Mouse (Mus musculus) MEL (cell line): ENCODE measurements around the gene Cd300c. TPM values are rescaled to one million over a fixed set of nuclear protein-coding genes. Genes with fewer than 3 reads are reported as not detected.

Source experiments
- DNase-seq: peaks from one replicate; pipeline ENCODE4 v3.0.0; 2011; ENCODE audit warnings: low read depth, low spot score
- H3K27ac ChIP-seq: 2 replicates; pipeline ENCODE4 v1.5.1; 2012; ENCODE audit warnings: low read depth, mild to moderate bottlenecking, control low read depth, low read length, moderate library complexity; ENCODE audit not compliant: control insufficient read depth
- H3K27me3 ChIP-seq, 2 experiments: fragments of 150-350 bp in 1 of 2; sonication (generic) in 1 of 2; 2 replicates each; pipeline ENCODE4 v1.6.1; 2012; ENCODE audit warnings: low read length in 2 of 2, mild to moderate bottlenecking in 2 of 2, improper control_type of control experiment in 1 of 2, moderate library complexity in 1 of 2; ENCODE audit not compliant: insufficient read depth in 2 of 2, control insufficient read depth in 1 of 2
- H3K36me3 ChIP-seq, 2 experiments: 2 replicates each; pipeline ENCODE4 v1.6.1; 2012 to 2014; ENCODE audit warnings: low read length in 2 of 2, improper control_type of control experiment in 1 of 2, inconsistent platforms in 1 of 2, mild to moderate bottlenecking in 1 of 2; ENCODE audit not compliant: insufficient read depth in 2 of 2, control insufficient read depth in 1 of 2
- H3K4me1 ChIP-seq, 2 experiments: fragments of 150-350 bp in 1 of 2; sonication (generic) in 1 of 2; 2 replicates each; pipeline ENCODE4 v1.6.1; 2012; ENCODE audit warnings: low read length in 2 of 2, improper control_type of control experiment in 1 of 2, mild to moderate bottlenecking in 1 of 2; ENCODE audit not compliant: insufficient read depth in 2 of 2, control insufficient read depth in 1 of 2
- H3K4me3 ChIP-seq, 2 experiments: fragments of 150-350 bp in 1 of 2; sonication (generic) in 1 of 2; 2 replicates each; pipeline ENCODE4 v1.5.1; 2012; ENCODE audit warnings: low read depth in 2 of 2, low read length in 2 of 2, mild to moderate bottlenecking in 2 of 2, moderate library complexity in 2 of 2, control low read depth in 1 of 2, improper control_type of control experiment in 1 of 2; ENCODE audit not compliant: control insufficient read depth in 1 of 2, insufficient read depth in 1 of 2
- H3K79me2 ChIP-seq: 2 replicates; pipeline ENCODE4 v1.6.1; 2012; ENCODE audit warnings: mild to moderate bottlenecking, low read length, moderate library complexity; ENCODE audit not compliant: control insufficient read depth, poor library complexity, insufficient read depth
- H3K9ac ChIP-seq: 2 replicates; pipeline ENCODE4 v1.6.1; 2012; ENCODE audit warnings: low read depth, mild to moderate bottlenecking, control low read depth, low read length, moderate library complexity; ENCODE audit not compliant: control insufficient read depth, poor library complexity, severe bottlenecking
- H3K9me3 ChIP-seq: fragments of 150-350 bp; sonication (generic); replicated peaks from 2 replicates; pipeline ENCODE4 v1.6.1; 2012; ENCODE audit warnings: mild to moderate bottlenecking, low read length, improper control_type of control experiment, moderate library complexity; ENCODE audit not compliant: insufficient read depth
- CTCF ChIP-seq, 3 experiments: IDR thresholded peaks in 2 of 3; conservative IDR thresholded peaks in 1 of 3; 2 replicates each; pipeline ENCODE4 v1.5.1; 2011 to 2012; ENCODE audit warnings: low read length in 3 of 3, low read depth in 2 of 3, mild to moderate bottlenecking in 2 of 3, improper control_type of control experiment in 1 of 3, inconsistent platforms in 1 of 3, mixed read lengths in 1 of 3, moderate library complexity in 1 of 3; ENCODE audit not compliant: control insufficient read depth in 1 of 3, insufficient read depth in 1 of 3, poor library complexity in 1 of 3, severe bottlenecking in 1 of 3
- ELF1 ChIP-seq: IDR thresholded peaks from 2 replicates; pipeline ENCODE4 v1.6.1; 2014; ENCODE audit warnings: low read depth, mild to moderate bottlenecking, inconsistent platforms, low read length, improper control_type of control experiment, moderate library complexity
- EP300 ChIP-seq, 2 experiments: IDR thresholded peaks; 2 replicates each; pipeline ENCODE4 v1.6.1; 2011; ENCODE audit warnings: improper control_type of control experiment in 2 of 2, low read length in 2 of 2, low read depth in 1 of 2, mild to moderate bottlenecking in 1 of 2
- ETS1 ChIP-seq: IDR thresholded peaks from 2 replicates; pipeline ENCODE4 v1.6.1; 2012; ENCODE audit warnings: low read depth, mild to moderate bottlenecking, inconsistent platforms, low read length, improper control_type of control experiment, moderate library complexity
- GATA1 ChIP-seq: IDR thresholded peaks from 2 replicates; pipeline ENCODE4 v1.6.1; 2011; ENCODE audit warnings: low read depth, low read length, improper control_type of control experiment
- JUND ChIP-seq: IDR thresholded peaks from 2 replicates; pipeline ENCODE4 v1.6.1; 2011; ENCODE audit warnings: low read depth, mild to moderate bottlenecking, improper control_type of control experiment, low read length
- KAT2A ChIP-seq: conservative IDR thresholded peaks from 2 replicates; pipeline ENCODE4 v1.6.1; 2012; ENCODE audit warnings: low read depth, low read length, improper control_type of control experiment, inconsistent platforms
- MAFK ChIP-seq: IDR thresholded peaks from 2 replicates; pipeline ENCODE4 v1.6.1; 2011; ENCODE audit warnings: low read depth, mild to moderate bottlenecking, low read length, improper control_type of control experiment, borderline replicate concordance
- MXI1 ChIP-seq: IDR thresholded peaks from 2 replicates; pipeline ENCODE4 v1.6.1; 2011; ENCODE audit warnings: mild to moderate bottlenecking, low read depth, low read length, improper control_type of control experiment
- MYC ChIP-seq: IDR thresholded peaks from 2 replicates; pipeline ENCODE4 v1.6.1; 2011; ENCODE audit warnings: low read depth, mild to moderate bottlenecking, low read length, improper control_type of control experiment, moderate library complexity
- NELFE ChIP-seq: IDR thresholded peaks from 2 replicates; pipeline ENCODE4 v1.6.1; 2011; ENCODE audit warnings: low read depth, low read length, improper control_type of control experiment
- NRF1 ChIP-seq: IDR thresholded peaks from 2 replicates; pipeline ENCODE4 v1.6.1; 2014; ENCODE audit warnings: low read depth, mild to moderate bottlenecking, inconsistent platforms, low read length, improper control_type of control experiment, moderate library complexity; ENCODE audit not compliant: poor library complexity, insufficient read depth, severe bottlenecking
- POLR2AphosphoS5 ChIP-seq: IDR thresholded peaks from 2 replicates; pipeline ENCODE4 v1.6.1; 2012; ENCODE audit warnings: low read depth, borderline replicate concordance, mild to moderate bottlenecking, inconsistent platforms, low read length, moderate library complexity, mixed read lengths
- RAD21 ChIP-seq: IDR thresholded peaks from 2 replicates; pipeline ENCODE4 v1.6.1; 2011; ENCODE audit warnings: mild to moderate bottlenecking, low read depth, low read length, improper control_type of control experiment
- RCOR1 ChIP-seq: IDR thresholded peaks from 2 replicates; pipeline ENCODE4 v1.6.1; 2012; ENCODE audit warnings: low read depth, mild to moderate bottlenecking, inconsistent platforms, low read length, improper control_type of control experiment
- TBP ChIP-seq: IDR thresholded peaks from 2 replicates; pipeline ENCODE4 v1.8.0; 2011; ENCODE audit warnings: low read depth, low read length, improper control_type of control experiment
- TCF12 ChIP-seq: IDR thresholded peaks from 2 replicates; pipeline ENCODE4 v1.6.1; 2014; ENCODE audit warnings: low read depth, mild to moderate bottlenecking, inconsistent platforms, low read length, improper control_type of control experiment, moderate library complexity
- USF1 ChIP-seq: IDR thresholded peaks from 2 replicates; pipeline ENCODE4 v1.6.1; 2014; ENCODE audit warnings: low read depth, mild to moderate bottlenecking, inconsistent platforms, low read length, improper control_type of control experiment, moderate library complexity
- ZKSCAN1 ChIP-seq: IDR thresholded peaks from 2 replicates; pipeline ENCODE4 v1.6.1; 2012; ENCODE audit warnings: low read depth, mild to moderate bottlenecking, inconsistent platforms, low read length, improper control_type of control experiment, moderate library complexity
- ZMIZ1 ChIP-seq: IDR thresholded peaks from 2 replicates; pipeline ENCODE4 v1.6.1; 2012; ENCODE audit warnings: low read depth, mild to moderate bottlenecking, inconsistent platforms, low read length, improper control_type of control experiment, moderate library complexity
- ZNF384 ChIP-seq: IDR thresholded peaks from 2 replicates; pipeline ENCODE4 v1.6.1; 2012; ENCODE audit warnings: low read depth, mild to moderate bottlenecking, inconsistent platforms, low read length, improper control_type of control experiment
- polyA plus RNA-seq, 2 experiments: library from polyadenylated mRNA; stranded (reverse) in 1 of 2; unstranded in 1 of 2; fragments of >175 nt in 1 of 2; fragments of >200 nt in 1 of 2; gene quantifications; 2 replicates each; pipeline versions ENCODE4 v1.2.1 to v1.2.4; 2012; ENCODE audit warnings: low replicate concordance in 2 of 2, low read depth in 1 of 2; ENCODE audit not compliant: insufficient read length in 2 of 2, insufficient read depth in 1 of 2, missing spikeins in 1 of 2
- total RNA-seq: library from RNA; depleted of rRNA; stranded (reverse); fragments of 300-350 nt; gene quantifications from 2 replicates; pipeline ENCODE4 v1.2.3, GENCODE M21; 2012; rRNA removed

Gene Cd300c
- total and polyA plus RNA-seq, 3 experiments: not detected

GRCm38 (mm10) chr11:114908086-114908485 is 60.9 kb downstream of the Cd300c start:
- Histone ChIP-seq H3K9me3 (no peaks in the 10 kb centered on the region), H3K9ac (no peak overlapping the region), H3K4me3 (no peak overlapping the region), H3K36me3 (no peaks in the 10 kb centered on the region), H3K27ac (no peak overlapping the region), H3K4me1 (no peaks in the 10 kb centered on the region), H3K79me2 (no peaks in the 10 kb centered on the region), H3K27me3 (no peaks in the 10 kb centered on the region)
- TF ChIP-seq ETS1 (no peak), EP300 (IDR thresholded peaks at IDR 0.05; ENCODE audit: low read depth in 1 of 2, low read length in 2 of 2) (no peak), CTCF (IDR thresholded peaks at IDR 0.05 in 2 of 3, conservative IDR thresholded peaks at IDR 0.05 in 1 of 3; ENCODE audit: control insufficient read depth in 1 of 3, insufficient read depth in 1 of 3, low read depth in 2 of 3, low read length in 3 of 3, poor library complexity in 1 of 3, severe bottlenecking in 1 of 3) (no peak), TBP (no peak), NELFE (no peak), USF1 (no peak), ELF1 (no peak), GATA1 (no peak), ZKSCAN1 (no peak)
- no peak for DNase-seq

GRCm38 (mm10) chr11:114907567-114907966 is 61.4 kb downstream of the Cd300c start:
- Histone ChIP-seq H3K36me3 (no peaks in the 10 kb centered on the region), H3K27me3 (no peaks in the 10 kb centered on the region), H3K4me3 (no peak overlapping the region), H3K9me3 (no peaks in the 10 kb centered on the region), H3K9ac (no peak overlapping the region), H3K4me1 (no peaks in the 10 kb centered on the region), H3K79me2 (no peaks in the 10 kb centered on the region), H3K27ac (no peak overlapping the region)
- TF ChIP-seq JUND (no peak), ZNF384 (no peak), MAFK (no peak), POLR2AphosphoS5 (no peak), TCF12 (no peak), KAT2A (no peak), RCOR1 (no peak), GATA1 (no peak), MYC (no peak), RAD21 (no peak), MXI1 (no peak), NELFE (no peak), ZMIZ1 (no peak), ZKSCAN1 (no peak), NRF1 (no peak), USF1 (no peak), TBP (no peak)
- DNase-seq: no peak

Other genes with a start within 250 kb of the Cd300c start
- gene Dnaic2, start 241.7 kb downstream of the Cd300c start, total RNA-seq: not detected in 2 replicates
- not detected for gene Dnaic2, start 241.7 kb downstream of the Cd300c start, polyA plus RNA-seq
- gene Kif19a, start 203.8 kb downstream of the Cd300c start, total RNA-seq: not detected in 2 replicates
- not detected for gene Kif19a, start 203.8 kb downstream of the Cd300c start, polyA plus RNA-seq
- gene Btbd17, start 173.2 kb downstream of the Cd300c start, total RNA-seq: not detected in 2 replicates
- gene Btbd17, start 173.2 kb downstream of the Cd300c start, polyA plus RNA-seq: not detected
- not detected in 2 replicates for gene Gpr142, start 170.2 kb downstream of the Cd300c start, total RNA-seq
- not detected for gene Gpr142, start 170.2 kb downstream of the Cd300c start, polyA plus RNA-seq
- gene Gprc5c, start 118.0 kb downstream of the Cd300c start, total RNA-seq: not detected in 2 replicates
- not detected for gene Gprc5c, start 118.0 kb downstream of the Cd300c start, polyA plus RNA-seq
- gene Cd300a, start 79.1 kb downstream of the Cd300c start, total RNA-seq: not detected in 2 replicates
- under 1 TPM in 1 of 2 experiments, not detected in 1; 0.58 TPM for gene Cd300a, start 79.1 kb downstream of the Cd300c start, polyA plus RNA-seq
- not detected in 2 replicates for gene Cd300lb, start 34.8 kb downstream of the Cd300c start, total RNA-seq
- not detected for gene Cd300lb, start 34.8 kb downstream of the Cd300c start, polyA plus RNA-seq
- not detected in 2 replicates for gene Cd300ld, start 20.8 kb upstream of the Cd300c start, total RNA-seq
- not detected for gene Cd300ld, start 20.8 kb upstream of the Cd300c start, polyA plus RNA-seq
- not detected in 2 replicates for gene Cd300c2, start 32.7 kb upstream of the Cd300c start, total RNA-seq
- gene Cd300c2, start 32.7 kb upstream of the Cd300c start, polyA plus RNA-seq: not detected
- not detected in 2 replicates for gene Cd300ld2, start 47.0 kb upstream of the Cd300c start, total RNA-seq
- gene Cd300ld2, start 47.0 kb upstream of the Cd300c start, polyA plus RNA-seq: not detected
- not detected in 2 replicates for gene Cd300ld4, start 57.9 kb upstream of the Cd300c start, total RNA-seq
- not detected for gene Cd300ld4, start 57.9 kb upstream of the Cd300c start, polyA plus RNA-seq
- not detected in 2 replicates for gene Cd300ld5, start 68.6 kb upstream of the Cd300c start, total RNA-seq
- gene Cd300ld5, start 68.6 kb upstream of the Cd300c start, polyA plus RNA-seq: not detected
- gene Cd300ld3, start 79.3 kb upstream of the Cd300c start, total RNA-seq: not detected in 2 replicates
- gene Cd300ld3, start 79.3 kb upstream of the Cd300c start, polyA plus RNA-seq: not detected
- gene Cd300e, start 93.0 kb upstream of the Cd300c start, total RNA-seq: not detected in 2 replicates
- gene Cd300e, start 93.0 kb upstream of the Cd300c start, polyA plus RNA-seq: not detected
- 17.2 and 20.6 TPM in 2 replicates for gene Rab37, start 122.3 kb upstream of the Cd300c start, total RNA-seq
- 10 to 100 TPM in 1 of 2 experiments, not detected in 1; 14.6 TPM for gene Rab37, start 122.3 kb upstream of the Cd300c start, polyA plus RNA-seq
- gene Cd300lf, start 164.8 kb upstream of the Cd300c start, total RNA-seq: 0.12 and 0.26 TPM in 2 replicates
- gene Cd300lf, start 164.8 kb upstream of the Cd300c start, polyA plus RNA-seq: under 1 TPM in 1 of 2 experiments, not detected in 1; 0.46 TPM
- 124 and 127 TPM in 2 replicates for gene Slc9a3r1, start 194.2 kb upstream of the Cd300c start, total RNA-seq
- 100 to 1,000 TPM in 1 of 2 experiments, not detected in 1; 112 TPM for gene Slc9a3r1, start 194.2 kb upstream of the Cd300c start, polyA plus RNA-seq
- gene Tmem104, start 218.3 kb upstream of the Cd300c start, total RNA-seq: 23.4 and 24.8 TPM in 2 replicates
- gene Tmem104, start 218.3 kb upstream of the Cd300c start, polyA plus RNA-seq: 10 to 100 TPM in 1 of 2 experiments, not detected in 1; 21.9 TPM
- gene Nat9, start 218.7 kb upstream of the Cd300c start, total RNA-seq: 80.2 and 92.4 TPM in 2 replicates
- 10 to 100 TPM in 1 of 2 experiments, not detected in 1; 46.1 TPM for gene Nat9, start 218.7 kb upstream of the Cd300c start, polyA plus RNA-seq